Mouse (Mus musculus): ENCODE results near the gene Ckap4.

- TF ChIP-seq CTCF (IDR thresholded peaks at IDR 0.05; ENCODE audit: low read depth) (no peak), EP300 (optimal IDR thresholded peaks at IDR 0.05) (no peak)
Observed at GRCm38 (mm10) chr10:84530388-84530787, 3.5 kb downstream of the Ckap4 start.
